Mouse (Mus musculus) heart, postnatal 0 days (tissue): ENCODE data around the gene Samd4.
A peak's percentile ranks its signal among the peaks of the same experiment; 100 is the strongest.

Source experiments
- CTCF ChIP-seq: IDR thresholded peaks from 2 replicates; pipeline ENCODE4 v1.5.1; 2016; ENCODE audit warnings: antibody characterized with exemption, control low read depth, low read depth
- EP300 ChIP-seq: IDR thresholded peaks from 2 replicates; pipeline ENCODE4 v1.6.1; 2016; ENCODE audit warnings: antibody characterized with exemption, low read depth

- TF ChIP-seq EP300: no peak
- peak; percentile 85 for TF ChIP-seq CTCF
Observed at GRCm38 (mm10) chr14:47086743-47087142, 204.1 kb downstream of the Samd4 start.
